Mouse (Mus musculus) hindbrain, embryonic 12.5 days (tissue): ENCODE measurements around the gene Rai14. TPM values are rescaled to one million over a fixed set of nuclear protein-coding genes. Genes with fewer than 3 reads are reported as not detected.

Experiments used
- ATAC-seq: fragments of 200-750 bp; cut with Nextera tagmentation; 2 replicates; pipeline ENCODE4 v1.8.0; 2017; ENCODE audit warnings: moderate TSS enrichment; ENCODE audit not compliant: low FRiP score
- H3K27ac ChIP-seq: fragments of 300-500 bp; sonication (generic); 2 replicates; pipeline ENCODE4 v1.5.1; 2016; ENCODE audit warnings: mild to moderate bottlenecking
- H3K27me3 ChIP-seq: fragments of 300-500 bp; sonication (generic); 2 replicates; pipeline ENCODE4 v1.6.1; 2016; ENCODE audit warnings: mild to moderate bottlenecking
- H3K36me3 ChIP-seq: fragments of 300-500 bp; sonication (generic); 2 replicates; pipeline ENCODE4 v1.6.1; 2016; ENCODE audit warnings: mild to moderate bottlenecking
- H3K4me1 ChIP-seq: fragments of 300-500 bp; sonication (generic); 2 replicates; pipeline ENCODE4 v1.6.1; 2016
- H3K4me2 ChIP-seq: fragments of 300-500 bp; sonication (generic); replicated peaks from 2 replicates; pipeline ENCODE4 v1.6.1; 2016; ENCODE audit warnings: mild to moderate bottlenecking
- H3K4me3 ChIP-seq: fragments of 300-500 bp; sonication (generic); 2 replicates; pipeline ENCODE4 v1.5.1; 2016; ENCODE audit warnings: mild to moderate bottlenecking
- H3K9ac ChIP-seq: fragments of 300-500 bp; sonication (generic); 2 replicates; pipeline ENCODE4 v1.6.1; 2016; ENCODE audit warnings: mild to moderate bottlenecking, moderate library complexity
- H3K9me3 ChIP-seq: fragments of 300-500 bp; sonication (generic); replicated peaks from 2 replicates; pipeline ENCODE4 v1.6.1; 2016; ENCODE audit warnings: mild to moderate bottlenecking
- WGBS: fragments of 180-500 bp; shearing (Covaris S2); methylation state at CpG from one replicate; pipeline ENCODE4 v1.1.7; 2016; 5-methylcytosine and 5-hydroxymethylcytosine counted together
- polyA plus RNA-seq: library from polyadenylated mRNA; unstranded; fragments of >200 nt; fragmentation: Nextera tagmentation; extraction: Ambion mirVana; gene quantifications from 2 replicates; pipeline ENCODE4 v1.2.1, GENCODE M21; 2016

Gene Rai14
- polyA plus RNA-seq, 1 experiment from 2014 or later, result 64.9 TPM

- Histone ChIP-seq H3K9ac (no peak overlapping the region), H3K4me2 (no peak overlapping the region), H3K27ac (no peak overlapping the region), H3K4me3 (no peak overlapping the region), H3K4me1 (peaks cover 4% of the 10 kb centered on the region; the same call in 1 of the 2 replicates), H3K9me3 (no peaks in the 10 kb centered on the region), H3K36me3 (peaks cover 16% of the 10 kb centered on the region), H3K27me3 (no peaks in the 10 kb centered on the region)
- WGBS, result 89% methylated on average over 6 of the region's 6 CpGs
- no peak for ATAC-seq
These were observed 121.3 kb downstream of the Rai14 start for GRCm38 (mm10) chr15:10593094-10593493.

GRCm38 (mm10) chr15:10586565-10586964 is 127.9 kb downstream of the Rai14 start:
- Histone ChIP-seq H3K4me2 (no peak overlapping the region), H3K27me3 (no peaks in the 10 kb centered on the region), H3K4me1 (no peaks in the 10 kb centered on the region), H3K27ac (no peak overlapping the region), H3K4me3 (no peak overlapping the region), H3K36me3 (peaks cover 21% of the 10 kb centered on the region), H3K9me3 (no peaks in the 10 kb centered on the region), H3K9ac (no peak overlapping the region)
- 84% methylated on average over 2 of the region's 2 CpGs for WGBS
- no peak for ATAC-seq

- Histone ChIP-seq H3K36me3 (peaks cover 19% of the 10 kb centered on the region), H3K4me2 (no peak overlapping the region), H3K27ac (no peak overlapping the region), H3K4me1 (no peaks in the 10 kb centered on the region), H3K9me3 (no peaks in the 10 kb centered on the region), H3K4me3 (no peak overlapping the region), H3K9ac (no peak overlapping the region), H3K27me3 (no peaks in the 10 kb centered on the region)
- peak; percentile 52 for ATAC-seq
- 80% methylated on average over 10 of the region's 10 CpGs for WGBS
These were observed 129.9 kb downstream of the Rai14 start for GRCm38 (mm10) chr15:10584359-10585187.

GRCm38 (mm10) chr15:10583408-10583807 is 131.0 kb downstream of the Rai14 start:
- Histone ChIP-seq H3K4me3 (no peak overlapping the region), H3K27ac (no peak overlapping the region), H3K27me3 (no peaks in the 10 kb centered on the region), H3K36me3 (peaks cover 16% of the 10 kb centered on the region), H3K9ac (no peak overlapping the region), H3K4me1 (no peaks in the 10 kb centered on the region), H3K4me2 (no peak overlapping the region), H3K9me3 (no peaks in the 10 kb centered on the region)
- ATAC-seq, result no peak
- WGBS, result 58% methylated on average over 8 of the region's 8 CpGs

GRCm38 (mm10) chr15:10579159-10579558 is 135.3 kb downstream of the Rai14 start:
- Histone ChIP-seq H3K27ac (no peak overlapping the region), H3K4me2 (no peak overlapping the region), H3K36me3 (peaks cover 47% of the 10 kb centered on the region), H3K4me1 (no peaks in the 10 kb centered on the region), H3K27me3 (no peaks in the 10 kb centered on the region), H3K9ac (no peak overlapping the region), H3K9me3 (no peaks in the 10 kb centered on the region), H3K4me3 (no peak overlapping the region)
- 94% methylated on average over 3 of the region's 3 CpGs for WGBS
- no peak for ATAC-seq

- peaks cover 35% of the 10 kb centered on the region for H3K36me3 ChIP-seq
- WGBS, result 89% methylated on average over 7 of the region's 7 CpGs
- H3K4me1 ChIP-seq, result no peaks in the 10 kb centered on the region
- H3K4me2 ChIP-seq, result no peak overlapping the region
- no peaks in the 10 kb centered on the region for H3K27me3 ChIP-seq
- no peak overlapping the region for H3K9ac ChIP-seq
- no peak overlapping the region for H3K4me3 ChIP-seq
- H3K27ac ChIP-seq, result no peak overlapping the region
- ATAC-seq, result no peak
- H3K9me3 ChIP-seq, result no peaks in the 10 kb centered on the region
These were observed 147.9 kb downstream of the Rai14 start for GRCm38 (mm10) chr15:10566486-10566885.

GRCm38 (mm10) chr15:10564201-10564600 is 150.2 kb downstream of the Rai14 start:
- Histone ChIP-seq H3K9ac (no peak overlapping the region), H3K27ac (no peak overlapping the region), H3K4me2 (no peak overlapping the region), H3K4me3 (no peak overlapping the region), H3K27me3 (no peaks in the 10 kb centered on the region), H3K9me3 (no peaks in the 10 kb centered on the region), H3K36me3 (peaks cover 16% of the 10 kb centered on the region), H3K4me1 (no peaks in the 10 kb centered on the region)
- 30% methylated on average over 1 of the region's 1 CpGs for WGBS
- ATAC-seq, result no peak

GRCm38 (mm10) chr15:10562281-10562680 is 152.1 kb downstream of the Rai14 start:
- no peaks in the 10 kb centered on the region for H3K9me3 ChIP-seq
- no peak overlapping the region for H3K9ac ChIP-seq
- peaks cover under 1% of the 10 kb centered on the region; the same call in 1 of the 2 replicates for H3K36me3 ChIP-seq
- no peaks in the 10 kb centered on the region for H3K4me1 ChIP-seq
- H3K27me3 ChIP-seq, result no peaks in the 10 kb centered on the region
- H3K27ac ChIP-seq, result no peak overlapping the region
- ATAC-seq, result no peak
- no peak overlapping the region for H3K4me2 ChIP-seq
- no peak overlapping the region for H3K4me3 ChIP-seq

- 93% methylated on average over 7 of the region's 7 CpGs for WGBS
These were observed 154.4 kb downstream of the Rai14 start for GRCm38 (mm10) chr15:10560005-10560404.

GRCm38 (mm10) chr15:10558465-10558864 is 156.0 kb downstream of the Rai14 start, which contains the start of gene Ttc23l:
TSS of gene Ttc23l (minus strand) at chr15:10558668.
- no peak within 1 kb of the TSS for H3K4me2 ChIP-seq
- no peak within 1 kb of the TSS for H3K9ac ChIP-seq
- H3K4me3 ChIP-seq, result no peak within 1 kb of the TSS
- 83% methylated on average over 13 of the region's 13 CpGs for WGBS
- no peak within 1 kb of the TSS for H3K27ac ChIP-seq
- ATAC-seq, result no peak
- no peaks in the 10 kb centered on the region for H3K4me1 ChIP-seq
- no peaks in the 10 kb centered on the region for H3K27me3 ChIP-seq
- H3K9me3 ChIP-seq, result no peaks in the 10 kb centered on the region
- H3K36me3 ChIP-seq, result no peaks in the 10 kb centered on the region

More at GRCm38 (mm10) chr15:10560005-10560404, 154.4 kb downstream of the Rai14 start:
- Histone ChIP-seq H3K27ac (no peak overlapping the region), H3K4me1 (no peaks in the 10 kb centered on the region), H3K9me3 (no peaks in the 10 kb centered on the region), H3K36me3 (no peaks in the 10 kb centered on the region), H3K4me2 (no peak overlapping the region), H3K9ac (no peak overlapping the region), H3K27me3 (no peaks in the 10 kb centered on the region), H3K4me3 (no peak overlapping the region)
- ATAC-seq, result no peak

GRCm38 (mm10) chr15:10554336-10554735 is 160.1 kb downstream of the Rai14 start:
- ATAC-seq, result no peak
- no peaks in the 10 kb centered on the region for H3K9me3 ChIP-seq
- H3K4me3 ChIP-seq, result no peak overlapping the region
- no peaks in the 10 kb centered on the region for H3K36me3 ChIP-seq
- no peak overlapping the region for H3K27ac ChIP-seq
- no peak overlapping the region for H3K9ac ChIP-seq
- no peaks in the 10 kb centered on the region for H3K4me1 ChIP-seq
- H3K4me2 ChIP-seq, result no peak overlapping the region
- no peaks in the 10 kb centered on the region for H3K27me3 ChIP-seq

GRCm38 (mm10) chr15:10540271-10541088 is 173.9 kb downstream of the Rai14 start:
- no peaks in the 10 kb centered on the region for H3K4me1 ChIP-seq
- 73% methylated on average over 16 of the region's 16 CpGs for WGBS
- no peaks in the 10 kb centered on the region for H3K9me3 ChIP-seq
- H3K4me3 ChIP-seq, result no peak overlapping the region
- H3K36me3 ChIP-seq, result no peaks in the 10 kb centered on the region
- H3K27ac ChIP-seq, result no peak overlapping the region
- H3K4me2 ChIP-seq, result no peak overlapping the region
- no peak overlapping the region for H3K9ac ChIP-seq
- ATAC-seq, result no peak
- no peaks in the 10 kb centered on the region for H3K27me3 ChIP-seq
